Mouse (Mus musculus) olfactory bulb, adult 2 months (tissue): ENCODE results near the gene Gm7138. TPM values are rescaled to one million over a fixed set of nuclear protein-coding genes. Genes with fewer than 3 reads are reported as not detected.
"Not testable (repeated sequence)": the region's sequence is repeated elsewhere in the genome, so short reads cannot be mapped to it uniquely, and the experiment has no call there.

ENCODE experiments used
- H3K27ac ChIP-seq: fragments of 200-500 bp; 2 replicates; pipeline ENCODE4 v1.5.1; 2012; ENCODE audit warnings: low read depth, low read length; ENCODE audit not compliant: insufficient read depth
- H3K4me1 ChIP-seq: fragments of 200-500 bp; 2 replicates; pipeline ENCODE4 v1.6.1; 2012; ENCODE audit warnings: low read length; ENCODE audit not compliant: control insufficient read depth, insufficient read depth
- H3K4me3 ChIP-seq: fragments of 200-500 bp; 2 replicates; pipeline ENCODE4 v1.5.1; 2012; ENCODE audit warnings: mild to moderate bottlenecking, low read depth, low read length, moderate library complexity; ENCODE audit not compliant: insufficient read depth
- CTCF ChIP-seq: fragments of 200-500 bp; IDR thresholded peaks from 2 replicates; pipeline ENCODE4 v1.5.1; 2012; ENCODE audit warnings: low read depth, mild to moderate bottlenecking, low read length, moderate library complexity; ENCODE audit not compliant: insufficient read depth
- POLR2A ChIP-seq: fragments of 200-500 bp; IDR thresholded peaks from 2 replicates; pipeline ENCODE4 v1.6.1; 2012; ENCODE audit warnings: mild to moderate bottlenecking, low read depth, low read length, moderate library complexity; ENCODE audit not compliant: insufficient read depth
- WGBS: fragments of 180-500 bp; shearing (Covaris S2); methylation state at CpG from one replicate; pipeline ENCODE4 v1.1.7; 2018; 5-methylcytosine and 5-hydroxymethylcytosine counted together
- polyA plus RNA-seq: library from polyadenylated mRNA; stranded (reverse); fragments of >200 nt; gene quantifications from 2 replicates; pipeline ENCODE4 v1.2.4, GENCODE M21; 2012; ENCODE audit warnings: low replicate concordance; ENCODE audit not compliant: missing spikeins, insufficient read depth, insufficient read length

The Gm7138 gene
- polyA plus RNA-seq, 1 experiment = not detected

DNA sequence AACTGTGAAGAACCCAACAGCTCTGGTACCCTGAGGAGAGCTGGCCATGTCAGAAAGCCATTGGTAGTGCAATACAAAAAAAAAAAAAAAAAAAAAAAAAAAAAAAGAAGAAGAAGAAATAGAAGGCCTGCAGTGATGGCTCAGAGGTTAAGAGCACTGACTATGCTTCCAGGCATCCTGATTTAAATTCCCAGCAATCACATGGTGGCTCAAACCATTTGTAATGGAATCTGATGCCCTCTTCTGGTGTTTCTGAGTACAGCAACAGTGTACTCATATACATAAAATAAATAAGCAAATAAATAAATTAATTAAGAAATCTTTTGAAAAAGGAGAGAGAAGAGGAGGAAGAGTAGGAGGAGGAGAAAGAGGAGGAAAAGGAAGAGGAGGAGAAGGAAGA is 23.3 kb downstream of the Gm7138 start:
- TF ChIP-seq POLR2A = no peak
- no peak for TF ChIP-seq CTCF
- peaks cover 9% of the 10 kb centered on the region; the same call in 1 of the 2 replicates for H3K4me1 ChIP-seq
- no peak overlapping the region for H3K27ac ChIP-seq
- no peak overlapping the region for H3K4me3 ChIP-seq

DNA sequence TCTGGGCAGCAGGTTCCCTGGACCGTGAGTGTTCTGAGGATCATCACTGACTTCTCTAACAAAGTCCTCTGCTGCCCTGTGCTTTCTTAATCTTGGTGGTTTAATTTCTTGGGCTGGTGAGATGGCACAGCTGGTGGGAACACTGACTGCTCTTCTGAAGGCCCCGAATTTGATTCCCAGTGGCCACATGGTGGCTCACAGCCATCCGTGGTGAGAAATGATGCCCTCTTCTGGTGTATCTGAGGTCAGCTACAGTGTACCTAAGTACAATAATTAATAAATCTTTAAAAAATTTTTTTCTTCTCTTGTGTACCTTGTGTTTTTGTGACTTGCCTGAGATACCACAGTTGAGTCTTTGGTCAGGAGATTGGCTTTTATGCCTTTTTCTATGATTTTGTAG is 24.4 kb downstream of the Gm7138 start:
- 72% methylated on average over 3 of the region's 3 CpGs for WGBS

DNA sequence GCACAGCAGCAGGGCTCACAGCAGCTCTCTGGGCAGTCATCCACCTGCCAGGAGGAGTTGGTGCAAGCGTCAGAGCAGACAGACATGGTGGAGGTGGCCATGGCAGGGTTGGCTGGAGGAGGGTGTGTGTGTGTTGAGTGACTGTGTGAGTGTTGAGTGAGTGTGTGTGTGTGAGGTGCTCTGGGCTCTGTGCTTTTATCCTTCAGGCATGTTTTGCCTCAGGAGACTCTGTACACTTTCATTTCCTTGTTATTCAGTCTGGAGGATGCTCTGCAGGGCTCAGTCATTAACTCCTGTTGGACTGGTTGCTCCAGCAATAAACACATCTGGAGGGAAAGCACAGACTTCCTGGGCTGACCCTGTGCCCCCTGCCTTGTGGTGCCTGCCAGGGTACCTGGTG is 25.5 kb downstream of the Gm7138 start, which contains the start of gene Gm9736:
TSS of gene Gm9736 (minus strand) at position 101 of the 400 bp plus-strand sequence.
- not testable (repeated sequence) for H3K4me3 ChIP-seq, H3K4me1 ChIP-seq, H3K27ac ChIP-seq
- WGBS = 75% methylated on average over 1 of the region's 1 CpGs

More for the DNA sequence above, 24.4 kb downstream of the Gm7138 start:
- not testable (repeated sequence) for H3K4me1 ChIP-seq, H3K4me3 ChIP-seq, H3K27ac ChIP-seq

DNA sequence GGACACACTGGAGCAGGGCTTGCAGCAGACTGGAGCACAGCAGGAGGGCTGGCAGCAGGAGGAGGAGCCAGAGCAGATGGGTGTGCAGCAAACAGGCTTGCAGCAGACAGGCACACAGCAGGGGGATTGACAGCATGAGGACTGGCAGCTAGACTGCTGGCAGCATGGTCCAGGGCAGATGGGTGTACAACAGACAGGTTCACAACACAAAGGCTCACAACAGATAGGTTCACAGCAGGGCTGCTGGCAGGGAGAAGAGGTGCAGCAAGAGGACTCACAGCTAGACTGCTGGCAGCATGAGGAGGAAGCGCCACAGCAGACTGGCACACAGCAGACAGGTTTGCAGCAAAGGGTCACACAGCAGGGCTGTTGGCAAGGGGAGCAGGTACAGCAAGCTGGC is 26.1 kb downstream of the Gm7138 start:
- H3K27ac ChIP-seq, H3K4me1 ChIP-seq, H3K4me3 ChIP-seq: not testable (repeated sequence)
- 54% methylated on average over 1 of the region's 1 CpGs for WGBS

DNA sequence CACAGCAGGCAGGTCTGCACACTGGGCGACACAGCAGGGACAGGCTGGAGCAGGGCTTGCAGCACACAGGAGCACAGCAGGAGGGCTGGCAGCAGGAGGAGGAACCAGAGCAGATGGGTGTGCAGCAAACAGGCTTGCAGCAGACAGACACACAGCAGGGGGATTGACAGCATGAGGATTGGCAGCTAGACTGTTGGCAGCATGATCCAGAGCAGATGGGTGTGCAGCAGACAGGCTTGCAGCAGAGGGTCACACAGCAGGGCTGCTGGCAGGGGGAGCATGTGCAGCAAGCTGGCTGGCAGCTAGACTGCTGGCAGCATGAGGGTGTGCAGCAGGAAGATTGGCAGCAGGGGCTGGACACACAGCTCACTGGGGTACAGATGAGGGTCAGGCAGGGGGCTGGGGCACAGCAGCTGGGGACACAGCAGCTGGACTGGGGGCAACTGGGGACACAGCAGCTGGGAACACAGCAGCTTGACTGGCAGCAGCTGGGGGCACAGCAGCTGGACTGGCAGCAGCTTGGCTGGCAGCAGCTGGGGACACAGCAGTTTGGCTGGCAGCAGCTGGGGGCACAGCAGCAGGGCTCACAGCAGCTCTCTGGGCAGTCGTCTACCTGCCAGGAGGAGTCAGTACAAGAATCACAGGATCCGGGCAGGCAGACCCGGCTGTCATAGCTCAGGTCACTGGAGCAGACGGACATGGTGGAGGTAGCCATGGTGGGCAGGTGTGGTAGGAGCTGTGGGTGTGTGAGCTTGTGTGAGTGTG is 34.6 kb downstream of the Gm7138 start, which contains the start of gene Gm18596:
TSS of gene Gm18596 (minus strand) at position 715 of the 765 bp plus-strand sequence.
- H3K4me3 ChIP-seq, H3K27ac ChIP-seq: not testable (repeated sequence)
- WGBS = 56% methylated on average over 5 of the region's 5 CpGs
- H3K4me1 ChIP-seq = peaks cover 24% of the 10 kb centered on the region

DNA sequence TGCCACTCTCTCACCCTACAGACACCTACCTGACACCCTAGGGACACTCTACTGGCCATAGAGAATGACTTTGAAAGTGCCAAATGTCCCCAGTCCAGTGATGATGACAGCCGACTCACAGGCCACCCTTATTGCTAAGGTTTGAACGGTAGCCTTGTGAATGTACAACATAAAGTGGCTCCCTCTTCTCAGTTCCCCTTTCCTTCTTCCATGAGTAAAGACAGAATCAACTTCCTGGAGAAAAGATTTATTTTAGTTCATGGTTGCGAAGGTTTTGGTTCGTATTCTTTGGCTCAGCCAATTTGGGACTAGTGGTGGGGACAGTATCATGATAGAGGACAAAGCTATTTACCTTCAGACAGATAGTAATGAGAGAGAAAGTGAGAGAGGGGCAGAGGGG is 37.8 kb downstream of the Gm7138 start:
- Histone ChIP-seq H3K4me1 (peaks cover 25% of the 10 kb centered on the region), H3K27ac (no peak overlapping the region), H3K4me3 (no peak overlapping the region)
- 96% methylated on average over 4 of the region's 4 CpGs for WGBS
- TF ChIP-seq POLR2A (no peak), CTCF (no peak)

DNA sequence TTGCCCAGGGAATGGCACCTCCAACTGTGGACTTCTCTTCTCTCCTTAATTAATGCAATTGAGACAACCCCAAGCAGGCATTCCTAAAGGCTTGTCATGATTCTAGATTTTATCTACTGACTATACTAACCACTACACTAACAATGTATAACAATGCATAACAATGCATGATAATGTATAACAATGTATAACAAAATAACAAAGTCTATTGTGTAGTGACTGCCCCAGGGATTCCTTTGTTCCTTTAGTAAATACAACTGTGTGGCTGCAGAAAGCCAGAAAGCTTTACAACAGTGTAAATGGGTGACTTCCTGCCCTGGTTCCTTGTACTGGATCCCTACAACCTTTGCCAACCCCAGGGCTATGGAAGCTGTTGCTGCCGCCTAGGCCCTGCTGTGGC is 40.8 kb downstream of the Gm7138 start:
- WGBS = 92% methylated on average over 1 of the region's 1 CpGs
- Histone ChIP-seq H3K4me1 (peaks cover 15% of the 10 kb centered on the region), H3K27ac (no peak overlapping the region), H3K4me3 (no peak overlapping the region)
- TF ChIP-seq POLR2A = no peak
- no peak for TF ChIP-seq CTCF

DNA sequence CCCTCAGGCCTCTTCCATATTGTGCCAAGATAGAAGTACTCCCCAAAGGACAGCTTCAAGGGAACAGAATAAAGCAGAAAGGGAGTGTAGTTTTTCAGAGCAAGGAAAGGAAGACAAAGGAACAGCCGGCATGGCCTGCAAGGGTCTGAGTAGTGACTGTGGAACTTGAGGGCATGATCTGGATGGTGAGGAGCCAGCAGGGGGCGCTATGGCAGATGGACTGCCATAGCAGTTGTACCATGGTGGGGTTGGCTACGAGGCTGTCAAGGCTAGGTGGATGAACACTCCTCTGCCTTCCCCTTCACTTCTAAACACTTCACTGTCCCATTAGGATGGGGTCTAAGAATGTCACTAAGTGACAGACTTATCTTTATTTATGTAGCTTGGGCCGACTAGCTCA is 47.5 kb downstream of the Gm7138 start:
- WGBS = 59% methylated on average over 4 of the region's 4 CpGs
- H3K4me1 ChIP-seq = peaks cover 4% of the 10 kb centered on the region; the same call in 1 of the 2 replicates
- TF ChIP-seq POLR2A (no peak), CTCF (no peak)

DNA sequence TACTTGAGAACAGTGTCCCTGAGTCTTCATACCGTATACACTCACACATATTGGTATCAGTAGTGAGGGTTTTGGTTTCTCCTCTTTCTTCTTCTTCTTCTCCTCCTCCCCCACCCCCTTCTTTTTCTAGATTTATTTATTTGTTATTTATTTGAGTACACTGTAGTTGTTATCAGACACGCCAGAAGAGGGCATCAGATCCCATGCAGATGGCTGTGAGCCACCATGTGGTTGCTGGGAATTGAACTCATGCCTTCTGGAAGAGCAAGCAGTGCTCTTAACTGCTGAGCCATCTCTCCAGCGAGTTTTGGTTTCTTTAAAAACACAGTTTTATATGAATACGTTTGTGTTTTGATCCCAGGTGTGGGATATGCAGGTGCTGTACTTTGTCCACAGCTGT is 48.5 kb downstream of the Gm7138 start:
- no peak overlapping the region for H3K4me3 ChIP-seq
- 70% methylated on average over 4 of the region's 4 CpGs for WGBS
- peaks cover 4% of the 10 kb centered on the region; the same call in 1 of the 2 replicates for H3K4me1 ChIP-seq
- no peak overlapping the region for H3K27ac ChIP-seq
- TF ChIP-seq CTCF (no peak), POLR2A (no peak)

More for the DNA sequence above, 47.5 kb downstream of the Gm7138 start:
- Histone ChIP-seq H3K27ac (no peak overlapping the region), H3K4me3 (no peak overlapping the region)

Other genes with a start within 250 kb of the Gm7138 start
- gene Itgb2, start 246.7 kb downstream of the Gm7138 start, polyA plus RNA-seq = 191 TPM in 1 of 2 replicates, not detected in the other
- not detected in 2 replicates for gene Pttg1ip, start 195.2 kb downstream of the Gm7138 start, polyA plus RNA-seq
- gene Sumo3, start 170.8 kb downstream of the Gm7138 start, polyA plus RNA-seq = 414 TPM in 1 of 2 replicates, not detected in the other
- gene Gm49325, start 170.7 kb downstream of the Gm7138 start, polyA plus RNA-seq = not detected in 2 replicates
- gene Ube2g2, start 154.7 kb downstream of the Gm7138 start, polyA plus RNA-seq = not detected in 2 replicates
- not detected in 2 replicates for gene Tspear, start 90.4 kb downstream of the Gm7138 start, polyA plus RNA-seq
- not detected in 2 replicates for gene Gm19402, start 86.2 kb downstream of the Gm7138 start, polyA plus RNA-seq
- not detected in 2 replicates for gene Gm9508, start 79.7 kb downstream of the Gm7138 start, polyA plus RNA-seq
- gene Gm10272, start 70.3 kb downstream of the Gm7138 start, polyA plus RNA-seq = not detected in 2 replicates
- not detected in 2 replicates for gene Gm10024, start 65.5 kb downstream of the Gm7138 start, polyA plus RNA-seq
- gene Gm10142, start 61.1 kb downstream of the Gm7138 start, polyA plus RNA-seq = not detected in 2 replicates
- gene Krtap12-1, start 56.3 kb downstream of the Gm7138 start, polyA plus RNA-seq = not detected in 2 replicates
- not detected in 2 replicates for gene Gm10100, start 50.5 kb downstream of the Gm7138 start, polyA plus RNA-seq
- gene Gm18596, start 34.3 kb downstream of the Gm7138 start, polyA plus RNA-seq = not detected in 2 replicates
- not detected in 2 replicates for gene Gm9736, start 25.6 kb downstream of the Gm7138 start, polyA plus RNA-seq
- gene Gm3233, start 17.3 kb downstream of the Gm7138 start, polyA plus RNA-seq = not detected in 2 replicates
- not detected in 2 replicates for gene Gm3238, start 5.6 kb downstream of the Gm7138 start, polyA plus RNA-seq
- not detected in 2 replicates for gene Gm3250, start 5.6 kb upstream of the Gm7138 start, polyA plus RNA-seq
- not detected in 2 replicates for gene Gm7137, start 11.3 kb upstream of the Gm7138 start, polyA plus RNA-seq
- gene Gm9639, start 18.1 kb upstream of the Gm7138 start, polyA plus RNA-seq = not detected in 2 replicates
- gene Gm19668, start 22.2 kb upstream of the Gm7138 start, polyA plus RNA-seq = not detected in 2 replicates
- not detected in 2 replicates for gene Gm9507, start 34.9 kb upstream of the Gm7138 start, polyA plus RNA-seq
- gene Gm2696, start 37.7 kb upstream of the Gm7138 start, polyA plus RNA-seq = not detected in 2 replicates
- not detected in 2 replicates for gene Krtap10-4, start 50.2 kb upstream of the Gm7138 start, polyA plus RNA-seq
- gene Krtap10-10, start 59.0 kb upstream of the Gm7138 start, polyA plus RNA-seq = not detected in 2 replicates
- not detected in 2 replicates for gene Gm36176, start 69.9 kb upstream of the Gm7138 start, polyA plus RNA-seq
- gene Gm10318, start 75.9 kb upstream of the Gm7138 start, polyA plus RNA-seq = not detected in 2 replicates
- gene Gm3285, start 85.0 kb upstream of the Gm7138 start, polyA plus RNA-seq = not detected in 2 replicates
- gene Lrrc3, start 125.6 kb upstream of the Gm7138 start, polyA plus RNA-seq = not detected in 2 replicates
- not detected in 2 replicates for gene Trpm2, start 193.6 kb upstream of the Gm7138 start, polyA plus RNA-seq
- gene 1810043G02Rik, start 201.6 kb upstream of the Gm7138 start, polyA plus RNA-seq = not detected in 2 replicates
- not detected in 2 replicates for gene Pfkl, start 233.1 kb upstream of the Gm7138 start, polyA plus RNA-seq